In genomic region chr5:130384222-130384912, GRCm38 (mm10) we compare ENCODE assay signal across 8 mouse cellular contexts. TPM values are rescaled to one million over a fixed set of nuclear protein-coding genes. Genes with fewer than 3 reads are reported as not detected.
DNase-seq lines count a peak whose midpoint lies in the region; ATAC-seq and TF ChIP-seq lines count a peak whose summit lies in the region.
"Had no signal": no experiment of that assay in that cellular context is flagged by ENCODE, and none has a peak within 500 bp of the region (broad histone marks: within the 10 kb centered on the region; RNA-seq: fewer than 3 reads in every experiment).

TSS of gene A330070K13Rik (minus strand) at chr5:130384631.

- peak within 1 kb of the TSS; percentile 47 for H3K4me2 ChIP-seq in embryonic facial prominence, embryonic 14.5 days (ENCODE audit: low read depth, low read length)

- no peaks in the 10 kb centered on the region for H3K9me3 ChIP-seq in embryonic facial prominence, embryonic 14.5 days (ENCODE audit: control insufficient read depth, low read length)

- H3K27me3 ChIP-seq in embryonic facial prominence, embryonic 14.5 days (replicated peaks; ENCODE audit: control insufficient read depth, insufficient read depth, low read length) = no peaks in the 10 kb centered on the region

- no peaks in the 10 kb centered on the region; the same call in 1 of the 2 replicates for H3K4me1 ChIP-seq in embryonic facial prominence, embryonic 14.5 days (ENCODE audit: control insufficient read depth, insufficient read depth, low read length)
- H3K4me1 ChIP-seq in olfactory bulb, adult 2 months (ENCODE audit: control insufficient read depth, insufficient read depth, low read length) = peaks cover 10% of the 10 kb centered on the region

- peak; percentile 24 to 37 for DNase-seq in kidney, postnatal 4 days
- no peak for DNase-seq in kidney, postnatal 25 days
- peak; percentile 1 for DNase-seq in embryonic facial prominence, embryonic 14.5 days (ENCODE audit: low spot score)
- peak; percentile 12 to 19 for DNase-seq in layer of hippocampus, postnatal 14 days (ENCODE audit: low spot score in 2 of 2)
- no peak for DNase-seq in thymus, postnatal 4 days
- DNase-seq in thymus, postnatal 10 days (ENCODE audit: low spot score in 2 of 2) = no peak

- 0 out of 2 replicates have a peak within 1 kb of the TSS, but pooled peaks have one; percentile 30 for H3K9ac ChIP-seq in embryonic facial prominence, embryonic 14.5 days (ENCODE audit: low read depth, low read length)

- H3K4me3 ChIP-seq in embryonic facial prominence, embryonic 14.5 days (ENCODE audit: low read depth, low read length) = peak within 1 kb of the TSS; percentile 17
- H3K4me3 ChIP-seq in olfactory bulb, adult 2 months (ENCODE audit: insufficient read depth, low read depth, low read length) = peak within 1 kb of the TSS; percentile 11

- TF ChIP-seq CTCF in olfactory bulb, adult 2 months (IDR thresholded peaks at IDR 0.05; ENCODE audit: insufficient read depth, low read depth, low read length) = no peak

- no peak within 1 kb of the TSS for H3K27ac ChIP-seq in embryonic facial prominence, embryonic 14.5 days (replicated peaks; ENCODE audit: low read depth, low read length)
- H3K27ac ChIP-seq in olfactory bulb, adult 2 months (ENCODE audit: insufficient read depth, low read depth, low read length) = no peak within 1 kb of the TSS

- H3K36me3 ChIP-seq in embryonic facial prominence, embryonic 14.5 days (ENCODE audit: control insufficient read depth, insufficient read depth, low read length) = no peaks in the 10 kb centered on the region

- 4% methylated on average over 13 of the region's 13 CpGs for WGBS in embryonic facial prominence, embryonic 14.5 days
- 9% methylated on average over 13 of the region's 13 CpGs for WGBS in olfactory bulb, adult 2 months

- no peak for TF ChIP-seq POLR2A in olfactory bulb, adult 2 months (IDR thresholded peaks at IDR 0.05; ENCODE audit: insufficient read depth, low read depth, low read length)

- no peak for ATAC-seq in embryonic facial prominence, embryonic 14.5 days (ENCODE audit: low read depth)

RNA-seq across cellular contexts. Expression of gene A330070K13Rik, which starts in this region (rescaled TPM):
- polyA plus RNA-seq in embryonic facial prominence, embryonic 14.5 days (2014; fragmentation: Nextera tagmentation; extraction: Ambion mirVana) = not detected in 2 replicates
- total RNA-seq in layer of hippocampus, postnatal 14 days (2021) = 1 to 10 TPM; 2.9 to 4.1 TPM
- not detected in 2 replicates for polyA plus RNA-seq in olfactory bulb, adult 2 months (2012; ENCODE audit: insufficient read depth, insufficient read length, low replicate concordance, missing spikeins)
- total RNA-seq: hematopoietic stem cell, adult 5-6 weeks had no signal

Comparison
In these comparisons a context has a peak if more than half of its experiments do, and no peak if none do; other contexts are left out.
1. DNase-seq: peak in kidney, postnatal 4 days (2 of 2) and layer of hippocampus, postnatal 14 days (2 of 2); none in kidney, postnatal 25 days (0 of 2), thymus, postnatal 4 days (single experiment) and thymus, postnatal 10 days (0 of 2).
2. Peak in DNase-seq, H3K4me3 ChIP-seq, H3K9ac ChIP-seq and H3K4me2 ChIP-seq in embryonic facial prominence, embryonic 14.5 days; RNA of the gene not detected or under 1 TPM.